Mouse (Mus musculus) stomach, postnatal 0 days (tissue): Measurements from ENCODE around the gene Slc16a14. TPM values are rescaled to one million over a fixed set of nuclear protein-coding genes. Genes with fewer than 3 reads are reported as not detected.

Experiments used
- ATAC-seq: fragments of 200-750 bp; cut with Nextera tagmentation; 2 replicates; pipeline ENCODE4 v1.8.0; 2017; ENCODE audit not compliant: low FRiP score, low TSS enrichment
- DNase-seq: peaks from one replicate; pipeline ENCODE4 v3.0.0-alpha.2; 2016; ENCODE audit warnings: low spot score
- H3K27ac ChIP-seq: fragments of 300-500 bp; sonication (generic); replicated peaks from 2 replicates; pipeline ENCODE4 v1.5.1; 2014; ENCODE audit warnings: mild to moderate bottlenecking, control low read depth
- H3K27me3 ChIP-seq: fragments of 300-500 bp; sonication (generic); 2 replicates; pipeline ENCODE4 v1.6.1; 2014; ENCODE audit warnings: low read length; ENCODE audit not compliant: control insufficient read depth, insufficient read depth
- H3K36me3 ChIP-seq: fragments of 300-500 bp; sonication (generic); 2 replicates; pipeline ENCODE4 v1.6.1; 2014; ENCODE audit warnings: low read length, mixed read lengths; ENCODE audit not compliant: control insufficient read depth, insufficient read depth
- H3K4me1 ChIP-seq: fragments of 300-500 bp; sonication (generic); replicated peaks from 2 replicates; pipeline ENCODE4 v1.6.1; 2014; ENCODE audit warnings: antibody characterized with exemption; ENCODE audit not compliant: control insufficient read depth, insufficient read depth
- H3K4me2 ChIP-seq: fragments of 300-500 bp; sonication (generic); replicated peaks from 2 replicates; pipeline ENCODE4 v1.6.1; 2014; ENCODE audit warnings: low read depth, mild to moderate bottlenecking, control low read depth, moderate library complexity
- H3K4me3 ChIP-seq: fragments of 300-500 bp; sonication (generic); 2 replicates; pipeline ENCODE4 v1.5.1; 2014; ENCODE audit warnings: low read depth, low read length, control low read depth
- H3K9ac ChIP-seq: fragments of 300-500 bp; sonication (generic); 2 replicates; pipeline ENCODE4 v1.6.1; 2014; ENCODE audit warnings: mild to moderate bottlenecking, low read length, control low read depth, mixed read lengths
- H3K9me3 ChIP-seq: fragments of 300-500 bp; sonication (generic); 2 replicates; pipeline ENCODE4 v1.6.1; 2016; ENCODE audit warnings: low read length; ENCODE audit not compliant: control insufficient read depth
- CTCF ChIP-seq: IDR thresholded peaks from 2 replicates; pipeline ENCODE4 v1.5.1; 2016; ENCODE audit warnings: antibody characterized with exemption, low read depth, mild to moderate bottlenecking, moderate library complexity
- EP300 ChIP-seq: optimal IDR thresholded peaks from 2 replicates; pipeline ENCODE3; 2016; ENCODE audit warnings: antibody characterized with exemption
- WGBS: fragments of 180-500 bp; shearing (Covaris S2); extraction: QIAGEN DNeasy Blood & Tissue Kit; methylation state at CpG from one replicate; pipeline ENCODE4 v1.1.7; 2014; 5-methylcytosine and 5-hydroxymethylcytosine counted together
- polyA plus RNA-seq: library from polyadenylated mRNA; unstranded; fragments of >200 nt; fragmentation: Nextera tagmentation; extraction: Ambion mirVana; gene quantifications from 2 replicates; pipeline ENCODE4 v1.2.1, GENCODE M21; 2015

The Slc16a14 gene
- polyA plus RNA-seq, 1 experiment from 2014 or later, result 0.18 TPM

DNA sequence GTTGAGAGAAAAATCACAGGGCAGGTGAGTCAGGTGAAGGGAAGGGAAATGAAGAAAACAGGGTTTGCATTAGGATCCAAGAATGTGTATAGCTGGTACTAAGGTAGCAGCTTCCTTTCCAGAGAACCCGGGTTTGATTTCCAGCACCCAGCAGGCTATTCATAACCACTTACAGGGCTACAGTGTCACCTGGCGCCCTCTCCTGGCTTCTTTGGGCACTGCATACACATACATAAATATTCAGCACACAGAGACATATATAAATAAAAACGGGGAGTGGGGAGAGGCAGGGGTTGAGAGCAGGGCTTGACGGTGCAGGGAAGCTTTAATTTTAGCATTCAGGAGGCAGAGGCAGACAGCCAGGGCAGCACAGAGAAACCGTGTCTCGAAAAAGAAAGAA, 49.0 kb downstream of the Slc16a14 start:
- Histone ChIP-seq H3K4me2 (no peak overlapping the region), H3K9ac (no peak overlapping the region), H3K27me3 (no peaks in the 10 kb centered on the region), H3K4me1 (no peaks in the 10 kb centered on the region), H3K27ac (no peak overlapping the region), H3K9me3 (no peaks in the 10 kb centered on the region), H3K4me3 (no peak overlapping the region), H3K36me3 (no peaks in the 10 kb centered on the region)
- WGBS, result 86% methylated on average over 6 of the region's 6 CpGs
- TF ChIP-seq CTCF (peak; percentile 39), EP300 (no peak)
- ATAC-seq (no peak), DNase-seq (no peak)

DNA sequence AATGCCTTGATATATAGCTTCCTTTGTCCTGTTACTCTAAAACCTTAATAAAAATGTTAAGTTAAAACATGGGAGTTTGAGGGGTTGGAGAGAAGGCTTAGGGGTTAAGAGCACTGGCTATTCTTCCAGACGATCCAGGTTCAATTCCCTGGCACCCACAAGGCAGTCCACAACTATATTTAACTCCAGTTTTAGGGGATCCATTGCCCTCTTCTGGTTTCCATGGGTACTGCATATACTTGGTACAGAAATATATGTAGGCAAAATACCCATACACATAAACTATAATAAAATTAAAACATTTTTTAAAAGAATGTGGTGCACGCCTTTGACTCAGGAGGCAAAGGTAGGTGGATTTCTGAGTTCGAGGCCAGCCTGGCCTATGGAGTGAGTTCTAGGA, 49.8 kb downstream of the Slc16a14 start:
- H3K27ac ChIP-seq, result no peak overlapping the region
- TF ChIP-seq EP300, result no peak
- TF ChIP-seq CTCF, result peak; percentile 59
- H3K4me2 ChIP-seq, result no peak overlapping the region
- ATAC-seq (no peak), DNase-seq (no peak)
- no peak overlapping the region for H3K9ac ChIP-seq
- H3K4me1 ChIP-seq, result no peaks in the 10 kb centered on the region
- H3K9me3 ChIP-seq, result no peaks in the 10 kb centered on the region
- 83% methylated on average over 3 of the region's 3 CpGs for WGBS
- no peak overlapping the region for H3K4me3 ChIP-seq
- no peaks in the 10 kb centered on the region for H3K27me3 ChIP-seq
- H3K36me3 ChIP-seq, result no peaks in the 10 kb centered on the region

DNA sequence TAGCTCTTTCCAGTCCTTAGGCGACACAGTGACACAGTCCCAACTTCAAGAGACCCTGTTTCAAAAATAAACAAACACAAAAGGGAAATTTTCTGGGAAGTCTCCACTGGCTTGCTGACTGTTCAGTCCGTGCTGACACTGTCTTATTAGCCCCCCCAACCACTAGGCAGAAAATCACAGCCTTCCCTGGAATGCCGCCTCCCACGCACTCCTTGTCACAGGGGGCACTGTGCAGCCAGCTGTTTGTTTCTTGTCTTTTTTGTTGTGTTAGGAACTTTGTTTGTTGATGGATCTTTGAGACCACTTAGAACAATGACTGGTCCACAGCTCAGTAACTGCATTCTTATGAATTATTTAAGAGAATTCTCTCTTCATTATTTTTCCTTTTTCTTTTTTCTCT, 51.0 kb downstream of the Slc16a14 start:
- WGBS, result 71% methylated on average over 4 of the region's 4 CpGs
- Histone ChIP-seq H3K27ac (no peak overlapping the region), H3K4me3 (no peak overlapping the region), H3K9ac (no peak overlapping the region), H3K27me3 (no peaks in the 10 kb centered on the region), H3K9me3 (no peaks in the 10 kb centered on the region), H3K36me3 (no peaks in the 10 kb centered on the region), H3K4me2 (no peak overlapping the region), H3K4me1 (no peaks in the 10 kb centered on the region)
- TF ChIP-seq EP300, result no peak
- TF ChIP-seq CTCF, result no peak
- ATAC-seq, result no peak
- DNase-seq, result no peak

DNA sequence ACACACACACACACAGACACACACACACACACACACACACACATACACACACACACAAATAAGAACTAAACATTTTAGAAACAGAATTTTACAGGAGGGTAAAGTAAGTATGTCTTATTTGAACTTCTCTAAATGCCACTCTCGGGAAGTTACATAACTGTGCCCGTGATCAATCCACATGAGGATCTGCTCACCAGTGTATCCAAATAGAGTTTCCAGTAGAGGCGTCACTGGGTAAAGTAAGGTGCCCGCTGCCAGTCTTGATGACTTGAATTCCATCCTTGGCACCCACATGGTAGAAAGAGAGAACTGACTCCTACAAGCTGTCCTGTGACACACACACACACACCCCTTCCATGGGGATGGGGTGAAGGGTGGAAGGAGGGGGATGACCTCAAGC, 52.0 kb downstream of the Slc16a14 start:
- H3K27me3 ChIP-seq, result no peaks in the 10 kb centered on the region
- no peaks in the 10 kb centered on the region for H3K4me1 ChIP-seq
- 91% methylated on average over 4 of the region's 4 CpGs for WGBS
- H3K27ac ChIP-seq, result no peak overlapping the region
- ATAC-seq (no peak), DNase-seq (no peak)
- no peak overlapping the region for H3K4me3 ChIP-seq
- H3K36me3 ChIP-seq, result no peaks in the 10 kb centered on the region
- TF ChIP-seq CTCF (no peak), EP300 (no peak)
- no peak overlapping the region for H3K9ac ChIP-seq
- H3K4me2 ChIP-seq, result no peak overlapping the region
- H3K9me3 ChIP-seq, result no peaks in the 10 kb centered on the region

DNA sequence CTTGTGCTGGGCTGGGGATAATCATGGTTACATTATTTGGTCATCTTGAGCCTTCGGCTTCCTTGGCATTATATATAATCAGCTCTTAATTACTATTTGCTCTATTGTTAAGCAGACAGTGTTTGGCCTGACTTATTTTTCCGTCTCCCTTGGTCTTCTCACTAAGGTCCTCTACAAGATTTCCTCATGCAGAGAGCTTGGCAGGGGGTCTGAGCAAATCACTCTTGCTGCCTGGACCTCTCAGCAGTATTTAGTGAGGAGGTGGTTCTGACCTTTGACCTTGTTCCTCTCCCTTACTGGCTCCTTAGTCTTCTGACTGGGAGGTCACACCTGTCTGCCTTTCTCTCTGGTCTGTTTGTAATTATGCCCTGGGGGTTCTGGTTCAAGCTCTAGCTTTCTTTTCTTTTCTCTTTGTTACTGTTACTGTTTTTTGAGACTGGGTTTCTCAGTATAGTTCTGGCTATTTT, 52.8 kb downstream of the Slc16a14 start:
- Histone ChIP-seq H3K4me2 (no peak overlapping the region), H3K36me3 (no peaks in the 10 kb centered on the region), H3K27ac (no peak overlapping the region), H3K4me3 (no peak overlapping the region), H3K9ac (no peak overlapping the region), H3K4me1 (no peaks in the 10 kb centered on the region), H3K9me3 (no peaks in the 10 kb centered on the region), H3K27me3 (no peaks in the 10 kb centered on the region)
- TF ChIP-seq CTCF, result no peak
- TF ChIP-seq EP300, result no peak
- DNase-seq (no peak), ATAC-seq (no peak)
- 73% methylated on average over 2 of the region's 2 CpGs for WGBS

DNA sequence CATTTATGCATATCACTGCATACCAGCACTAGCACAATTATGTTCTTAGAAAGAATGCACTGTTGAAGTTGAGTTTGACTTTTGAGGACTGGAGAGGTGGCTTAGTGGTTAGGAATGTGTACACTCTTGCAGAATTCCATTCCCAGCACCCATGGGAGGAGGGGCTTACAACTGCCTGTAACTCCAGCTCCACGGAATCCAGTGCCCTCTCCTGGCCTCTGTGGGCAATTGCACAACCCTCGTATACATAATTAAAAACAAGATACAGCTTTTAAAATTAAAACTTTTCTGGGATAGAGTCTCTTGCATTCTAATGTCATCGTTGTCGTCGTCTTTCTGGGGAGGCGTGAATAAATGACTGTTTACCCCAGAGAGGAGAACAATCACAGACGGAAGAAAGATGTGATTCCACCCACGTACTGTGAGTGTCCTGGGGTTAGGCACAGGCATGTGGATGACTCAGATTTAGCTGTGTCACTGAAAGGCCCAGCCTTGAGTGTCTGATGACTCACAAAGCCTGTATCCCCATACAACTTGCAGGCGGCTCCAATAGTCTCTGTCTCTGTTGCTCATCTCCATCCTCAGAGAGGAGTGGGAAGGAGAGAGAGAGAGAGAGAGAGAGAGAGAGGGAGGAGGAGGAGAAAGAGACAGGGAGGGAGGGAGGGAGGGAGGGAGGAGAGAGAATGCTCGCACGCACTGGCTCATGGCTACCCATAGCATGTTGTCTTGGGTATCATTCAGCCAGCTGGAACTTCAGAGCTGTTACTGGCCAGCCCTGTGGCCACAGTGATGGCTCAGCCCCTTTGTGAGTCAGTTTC, 53.5 kb downstream of the Slc16a14 start:
- Histone ChIP-seq H3K36me3 (no peaks in the 10 kb centered on the region), H3K4me3 (no peak overlapping the region), H3K27ac (no peak overlapping the region), H3K9ac (no peak overlapping the region), H3K9me3 (no peaks in the 10 kb centered on the region), H3K4me1 (no peaks in the 10 kb centered on the region), H3K4me2 (no peak overlapping the region), H3K27me3 (no peaks in the 10 kb centered on the region)
- 66% methylated on average over 11 of the region's 11 CpGs for WGBS
- TF ChIP-seq EP300 (no peak), CTCF (peak; percentile 53)
- ATAC-seq (no peak), DNase-seq (no peak)
